Mouse (Mus musculus) heart, postnatal 0 days (tissue): ENCODE measurements at regions not wholly inside any gene's neighbourhood (a gene's known extent, or its start where the extent isn't known, plus 50 kb on each side); places are given as distances from the start of the nearest gene placed in this dataset.

Experiments
- CTCF ChIP-seq: IDR thresholded peaks from 2 replicates; pipeline ENCODE4 v1.5.1; 2016; ENCODE audit warnings: antibody characterized with exemption, control low read depth, low read depth
- EP300 ChIP-seq: IDR thresholded peaks from 2 replicates; pipeline ENCODE4 v1.6.1; 2016; ENCODE audit warnings: antibody characterized with exemption, low read depth

DNA sequence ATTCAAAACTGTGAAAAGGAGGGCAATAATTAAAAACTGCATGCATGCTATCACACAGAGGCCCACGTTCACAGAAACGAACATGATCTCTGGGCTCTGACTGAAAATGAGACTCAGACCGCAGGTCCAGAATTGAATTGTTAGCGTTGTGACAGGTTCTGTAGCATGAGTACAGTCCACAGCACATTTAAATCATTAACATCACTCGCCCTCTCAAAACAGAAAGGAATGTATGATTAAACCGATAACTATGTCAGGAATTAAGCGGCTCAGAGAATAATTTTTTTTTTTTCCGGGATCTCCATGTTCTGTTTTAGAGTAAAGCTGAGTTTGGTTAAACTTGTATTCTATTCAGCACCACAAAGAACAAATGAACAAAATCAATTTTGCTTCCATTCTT lies 634.3 kb upstream of the Pitx2 start:
- TF ChIP-seq EP300 (no peak), CTCF (no peak)
